In genomic region chr14:47276637-47277393, GRCm38 (mm10) we compare ENCODE assay signal across 7 mouse cellular contexts. TPM values are rescaled to one million over a fixed set of nuclear protein-coding genes. Genes with fewer than 3 reads are reported as not detected.
DNase-seq lines count a peak whose midpoint lies in the region; ATAC-seq lines count a peak whose summit lies in the region.

TSS of gene Wdhd1 (minus strand) at chr14:47276857.
TSS of gene Socs4 (plus strand) at chr14:47276931.

- under 1% methylated on average over 77 of the region's 77 CpGs for WGBS in embryonic facial prominence, embryonic 10.5 days
- under 1% methylated on average over 77 of the region's 77 CpGs for WGBS in limb, embryonic 10.5 days
- WGBS in midbrain, embryonic 13.5 days = under 1% methylated on average over 77 of the region's 77 CpGs

- peak; percentile 85 for ATAC-seq in granulocyte monocyte progenitor cell, adult 5-6 weeks (replicated peaks; ENCODE audit: poor library complexity, severe bottlenecking)
- peak; percentile 98 for ATAC-seq in midbrain, embryonic 13.5 days

- peaks cover 43% of the 10 kb centered on the region for H3K36me3 ChIP-seq in embryonic facial prominence, embryonic 10.5 days (replicated peaks)
- H3K36me3 ChIP-seq in limb, embryonic 10.5 days = peaks cover 41% of the 10 kb centered on the region
- peaks cover 2% of the 10 kb centered on the region for H3K36me3 ChIP-seq in midbrain, embryonic 13.5 days

- peaks cover 29% of the 10 kb centered on the region for H3K4me1 ChIP-seq in embryonic facial prominence, embryonic 10.5 days
- H3K4me1 ChIP-seq in limb, embryonic 10.5 days = peaks cover 22% of the 10 kb centered on the region
- H3K4me1 ChIP-seq in midbrain, embryonic 13.5 days (replicated peaks) = peaks cover 29% of the 10 kb centered on the region

- DNase-seq in adrenal gland, postnatal 10 days = peak; percentile 98
- peak; percentile 97 for DNase-seq in embryonic facial prominence, embryonic 10.5 days (ENCODE audit: low spot score)
- peak; percentile 93 for DNase-seq in kidney, adult 11 months
- DNase-seq in limb, embryonic 10.5 days (ENCODE audit: low spot score) = peak; percentile 96
- DNase-seq in spleen, adult 12 weeks (ENCODE audit: low spot score) = peak; percentile 94

- H3K27ac ChIP-seq in embryonic facial prominence, embryonic 10.5 days (replicated peaks) = peak within 1 kb of the TSS; percentile 99
- H3K27ac ChIP-seq in limb, embryonic 10.5 days = peak within 1 kb of the TSS; percentile 98
- H3K27ac ChIP-seq in midbrain, embryonic 13.5 days = peak within 1 kb of the TSS; percentile 94

- peak within 1 kb of the TSS; percentile 81 for H3K9ac ChIP-seq in midbrain, embryonic 13.5 days (replicated peaks)

- peak within 1 kb of the TSS; percentile 69 for H3K4me2 ChIP-seq in midbrain, embryonic 13.5 days (replicated peaks)

- no peaks in the 10 kb centered on the region for H3K9me3 ChIP-seq in embryonic facial prominence, embryonic 10.5 days
- H3K9me3 ChIP-seq in limb, embryonic 10.5 days (replicated peaks) = no peaks in the 10 kb centered on the region
- H3K9me3 ChIP-seq in midbrain, embryonic 13.5 days = no peaks in the 10 kb centered on the region

- H3K4me3 ChIP-seq in embryonic facial prominence, embryonic 10.5 days = peak within 1 kb of the TSS; percentile 93
- peak within 1 kb of the TSS; percentile 95 for H3K4me3 ChIP-seq in limb, embryonic 10.5 days
- H3K4me3 ChIP-seq in midbrain, embryonic 13.5 days (replicated peaks) = peak within 1 kb of the TSS; percentile 71

- H3K27me3 ChIP-seq in embryonic facial prominence, embryonic 10.5 days (replicated peaks; ENCODE audit: low read depth, poor library complexity, severe bottlenecking) = no peaks in the 10 kb centered on the region
- no peaks in the 10 kb centered on the region for H3K27me3 ChIP-seq in limb, embryonic 10.5 days (ENCODE audit: low read depth, poor library complexity, severe bottlenecking)
- H3K27me3 ChIP-seq in midbrain, embryonic 13.5 days = no peaks in the 10 kb centered on the region

RNA-seq across cellular contexts. Expression of gene Wdhd1, which starts in this region (rescaled TPM):
- 10 to 100 TPM in 1 of 2 experiments, 1 to 10 TPM in 1; 6.9 to 10.0 TPM for total RNA-seq in adrenal gland, postnatal 10 days (2021)
- polyA plus RNA-seq in embryonic facial prominence, embryonic 10.5 days (2016; fragmentation: Nextera tagmentation; extraction: Ambion mirVana) = 61.3 and 61.5 TPM in 2 replicates
- total RNA-seq in granulocyte monocyte progenitor cell, adult 5-6 weeks (2014; fragmentation: Nextera tagmentation) = 69.3 and 69.4 TPM in 2 replicates
- 105 and 136 TPM in 2 replicates for total RNA-seq in granulocyte monocyte progenitor cell, adult 5-6 weeks (2017)
- 54.7 and 65.4 TPM in 2 replicates for polyA plus RNA-seq in limb, embryonic 10.5 days (2016; fragmentation: Nextera tagmentation; extraction: Ambion mirVana)
- 23.5 and 25.3 TPM in 2 replicates for polyA plus RNA-seq in midbrain, embryonic 13.5 days (2015; fragmentation: Nextera tagmentation; extraction: Ambion mirVana)

RNA-seq across cellular contexts. Expression of gene Socs4, which starts in this region (rescaled TPM):
- 10 to 100 TPM; 18.8 to 19.7 TPM for total RNA-seq in adrenal gland, postnatal 10 days (2021)
- polyA plus RNA-seq in embryonic facial prominence, embryonic 10.5 days (2016; fragmentation: Nextera tagmentation; extraction: Ambion mirVana) = 4.2 and 5.6 TPM in 2 replicates
- 18.5 and 21.7 TPM in 2 replicates for total RNA-seq in granulocyte monocyte progenitor cell, adult 5-6 weeks (2014; fragmentation: Nextera tagmentation)
- total RNA-seq in granulocyte monocyte progenitor cell, adult 5-6 weeks (2017) = 30.5 and 32.7 TPM in 2 replicates
- polyA plus RNA-seq in limb, embryonic 10.5 days (2016; fragmentation: Nextera tagmentation; extraction: Ambion mirVana) = 3.0 and 3.4 TPM in 2 replicates
- 3.7 and 3.9 TPM in 2 replicates for polyA plus RNA-seq in midbrain, embryonic 13.5 days (2015; fragmentation: Nextera tagmentation; extraction: Ambion mirVana)

Comparison
In these comparisons a context has a peak if more than half of its experiments do, and no peak if none do; other contexts are left out.
1. Peak in every context shown above with its lines: DNase-seq, ATAC-seq, H3K4me3 ChIP-seq and H3K27ac ChIP-seq.
2. RNA of gene Wdhd1 (total RNA-seq): 69.3 to 136 TPM in granulocyte monocyte progenitor cell, adult 5-6 weeks; 6.9 to 10.0 TPM in adrenal gland, postnatal 10 days; every median in the first group is over 4 times any median in the second.